Mouse (Mus musculus) thymus, postnatal 25 days (tissue): Measurements from ENCODE around the gene Uck2.

Experiments used
- DNase-seq: peaks from one replicate; pipeline ENCODE4 v3.0.0; 2022

Gene Uck2

DNA sequence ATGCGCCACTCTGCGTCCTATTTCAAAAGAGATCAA, at the start of gene Uck2:
Uck2 (minus strand) TSS at position 1 of the 36 bp plus-strand sequence.
- no peak for DNase-seq

- DNase-seq, result no peak
These were observed 46.0 kb upstream of the Uck2 start for GRCm38 (mm10) chr1:167331106-167331505.

GRCm38 (mm10) chr1:167328776-167329175, 43.7 kb upstream of the Uck2 start:
- no peak for DNase-seq

- DNase-seq, result no peak
These were observed 36.6 kb upstream of the Uck2 start for GRCm38 (mm10) chr1:167321691-167322090.

GRCm38 (mm10) chr1:167313220-167313619, 28.1 kb upstream of the Uck2 start:
- DNase-seq, result no peak

GRCm38 (mm10) chr1:167312367-167312766, 27.2 kb upstream of the Uck2 start:
- DNase-seq, result no peak

DNA sequence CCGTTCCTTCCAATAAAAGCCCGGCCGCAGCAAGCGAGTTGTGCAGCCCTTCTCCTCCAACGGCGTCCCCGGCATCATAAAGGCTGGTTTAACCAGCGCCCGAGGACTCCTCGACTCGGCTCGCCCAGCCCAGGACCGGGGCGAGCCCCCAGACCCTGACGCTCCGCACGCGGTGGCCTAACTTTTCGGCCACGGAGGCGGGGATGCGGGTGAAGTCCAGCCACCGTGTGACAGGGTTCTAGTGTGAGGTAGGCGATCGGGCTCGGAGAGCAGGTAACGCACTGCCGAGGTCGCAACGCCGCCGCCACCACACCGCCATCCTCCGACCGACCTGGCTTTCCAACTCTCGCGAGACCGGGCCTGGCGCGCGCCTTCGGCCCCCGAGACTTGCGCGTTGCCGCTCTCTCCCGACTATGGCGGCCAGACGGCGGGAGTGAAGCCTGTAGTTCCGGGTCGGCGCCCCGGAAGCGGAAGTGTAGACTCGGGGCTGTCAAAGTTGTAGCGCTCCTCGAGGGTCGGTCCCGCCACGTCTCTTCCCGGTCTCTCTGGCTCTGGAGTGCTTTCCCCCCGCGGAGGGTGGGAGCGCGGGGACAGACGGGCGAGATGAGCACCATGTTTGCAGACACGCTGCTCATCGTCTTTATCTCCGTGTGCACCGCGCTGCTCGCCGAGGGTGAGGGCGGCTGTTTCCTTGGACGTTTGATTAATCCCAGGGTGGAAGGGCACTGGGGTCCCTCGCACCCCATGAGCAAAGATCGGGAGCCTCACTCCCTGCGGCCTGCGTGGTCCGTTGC, 23.3 kb upstream of the Uck2 start, which contains the start of gene Tmco1:
Tmco1 (plus strand) TSS at position 118 of the 794 bp plus-strand sequence.
- peak; percentile 98 for DNase-seq

DNA sequence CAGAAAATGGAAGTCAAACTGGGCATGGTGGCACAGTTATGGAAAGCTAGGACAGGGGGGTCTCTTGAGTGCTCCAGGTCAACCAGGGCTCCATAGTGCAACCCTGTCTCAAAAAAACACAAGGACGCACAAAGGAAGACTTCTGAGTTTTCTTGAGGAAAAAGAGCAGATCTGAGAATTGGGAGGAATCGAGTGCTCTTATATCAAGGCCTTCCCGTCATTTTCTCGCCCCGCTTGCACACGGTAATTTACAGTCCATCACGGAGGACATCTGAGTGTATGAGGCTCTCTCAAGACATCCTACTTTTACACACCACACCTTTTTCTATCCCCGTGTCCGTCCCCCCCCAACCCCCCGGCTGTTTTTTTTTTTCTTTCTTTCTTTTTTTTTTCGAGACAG, 22.6 kb upstream of the Uck2 start:
- no peak for DNase-seq

- DNase-seq, result peak; percentile 84
These were observed 21.5 kb upstream of the Uck2 start for GRCm38 (mm10) chr1:167306451-167307240.

GRCm38 (mm10) chr1:167305501-167306137, 20.5 kb upstream of the Uck2 start:
- DNase-seq, result no peak

- DNase-seq, result no peak
These were observed 15.0 kb upstream of the Uck2 start for GRCm38 (mm10) chr1:167300122-167300521.

GRCm38 (mm10) chr1:167295679-167296402, 10.7 kb upstream of the Uck2 start:
- DNase-seq, result no peak

DNA sequence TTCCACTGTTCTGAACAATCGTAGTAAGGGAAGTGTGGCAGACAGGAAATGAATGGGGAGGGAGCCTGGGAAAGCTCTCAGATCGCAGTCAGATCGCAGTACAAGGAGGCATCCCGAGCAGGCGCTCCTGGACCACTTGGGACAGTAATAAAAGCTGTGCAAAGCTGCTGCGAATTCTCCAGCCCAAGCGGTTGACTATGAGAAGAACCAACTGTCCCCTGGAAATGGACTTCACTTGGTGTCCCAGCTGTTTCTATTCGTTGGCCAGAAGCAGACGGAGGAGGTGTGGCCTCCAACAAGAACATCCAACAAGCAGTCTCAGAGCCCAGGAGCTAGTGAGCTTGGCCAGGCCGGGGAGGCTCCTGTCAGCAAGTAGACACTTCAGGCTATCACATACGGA, 7.3 kb upstream of the Uck2 start:
- DNase-seq, result no peak

- no peak for DNase-seq
These were observed 6.5 kb upstream of the Uck2 start for GRCm38 (mm10) chr1:167291610-167292009.

GRCm38 (mm10) chr1:167290263-167290592, 5.1 kb upstream of the Uck2 start:
- DNase-seq, result no peak

- no peak for DNase-seq
These were observed 4.6 kb upstream of the Uck2 start for GRCm38 (mm10) chr1:167289567-167290262.

DNA sequence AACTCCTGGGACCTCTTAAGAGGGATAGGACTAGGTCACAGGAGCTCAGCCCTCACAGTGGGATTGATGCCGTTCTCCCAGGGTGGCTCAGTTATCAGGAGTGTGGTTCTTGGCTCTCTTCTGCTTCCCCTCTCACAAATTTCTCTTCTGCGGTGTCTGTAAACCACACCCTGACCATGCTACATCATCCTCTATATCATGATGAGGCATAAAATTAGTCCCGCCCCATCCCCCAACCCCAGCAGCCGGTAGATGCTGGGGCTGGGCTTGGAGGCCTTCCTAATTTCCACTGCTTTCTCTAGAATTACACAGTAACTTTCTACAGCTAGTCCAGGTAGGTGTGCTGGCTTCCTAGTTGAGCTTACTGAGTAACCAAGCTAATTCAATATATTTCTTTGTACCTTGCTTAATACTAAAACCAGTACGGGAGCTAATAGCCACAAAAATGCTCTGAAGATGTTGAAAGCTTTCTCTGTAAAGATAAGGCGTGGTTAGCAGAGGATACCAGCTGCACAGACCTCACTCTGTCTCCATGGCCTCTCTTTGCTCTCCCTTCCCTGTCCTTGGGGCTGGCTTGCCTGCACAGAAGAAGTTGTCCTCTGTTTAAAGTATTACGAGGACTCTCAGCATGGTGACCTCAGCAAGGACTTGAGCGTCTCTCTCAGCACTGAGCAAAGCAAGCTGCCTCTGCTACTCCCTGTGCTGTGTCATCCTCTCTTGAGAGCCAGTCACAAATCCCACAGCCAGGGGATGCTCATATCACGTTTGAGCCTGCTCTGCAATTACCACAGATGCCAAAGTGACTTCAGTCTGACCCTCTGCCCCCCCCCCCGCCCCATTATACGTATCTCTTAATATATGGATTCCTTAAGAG, 3.8 kb upstream of the Uck2 start:
- no peak for DNase-seq

DNA sequence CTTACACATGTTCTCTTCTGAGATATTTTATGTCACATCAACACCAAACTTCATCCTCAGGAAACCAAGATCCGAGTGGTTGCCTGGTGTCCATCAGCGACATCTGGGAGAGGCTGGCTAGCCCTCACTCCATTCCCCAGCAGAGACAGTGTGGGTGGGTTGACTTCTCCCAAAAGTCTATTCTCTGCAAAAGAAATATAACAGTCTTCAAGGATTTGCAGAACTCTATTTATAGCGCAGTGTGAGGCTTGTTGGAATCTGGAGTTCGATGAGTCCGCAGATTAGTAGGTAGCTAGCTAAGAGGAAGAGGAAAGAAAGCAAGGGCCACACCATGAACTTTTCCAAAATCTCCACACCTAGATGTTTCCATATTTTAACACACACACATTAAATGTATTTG, 2.0 kb upstream of the Uck2 start:
- DNase-seq, result no peak

GRCm38 (mm10) chr1:167285356-167285755, 236 bp upstream of the Uck2 start:
- DNase-seq, result no peak

GRCm38 (mm10) chr1:167284837-167285319, 242 bp downstream of the Uck2 start:
- peak; percentile 87 for DNase-seq

DNA sequence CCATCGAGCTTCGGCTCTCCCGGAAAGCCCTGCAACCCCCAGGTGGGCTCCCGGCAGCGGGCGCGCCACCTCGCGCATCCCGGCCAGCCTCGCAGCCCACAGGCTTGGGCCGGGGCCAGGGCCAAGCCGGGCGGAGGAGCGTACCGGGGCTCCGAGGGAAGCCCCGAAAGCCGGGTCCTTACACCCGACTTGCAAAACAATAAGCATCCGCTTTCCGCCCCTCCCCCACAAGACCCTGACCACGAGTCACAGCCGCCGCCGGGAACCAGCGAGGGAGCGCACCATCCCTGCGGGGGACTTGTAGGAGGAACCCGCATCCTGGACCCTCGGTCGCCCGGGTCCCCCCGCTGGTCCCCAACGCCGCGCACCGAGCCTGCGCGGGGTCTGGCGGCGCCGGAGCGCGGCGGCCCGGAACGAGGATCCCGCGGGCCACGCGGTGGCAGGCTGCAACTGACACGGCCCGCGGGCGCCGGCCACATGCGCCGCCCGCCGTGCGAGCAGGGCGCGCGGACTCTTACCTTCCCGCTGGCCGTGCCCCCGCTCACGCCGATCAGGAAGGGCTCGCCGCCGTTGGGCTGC, 773 bp downstream of the Uck2 start:
- peak; percentile 88 for DNase-seq
